In the genomic region with DNA sequence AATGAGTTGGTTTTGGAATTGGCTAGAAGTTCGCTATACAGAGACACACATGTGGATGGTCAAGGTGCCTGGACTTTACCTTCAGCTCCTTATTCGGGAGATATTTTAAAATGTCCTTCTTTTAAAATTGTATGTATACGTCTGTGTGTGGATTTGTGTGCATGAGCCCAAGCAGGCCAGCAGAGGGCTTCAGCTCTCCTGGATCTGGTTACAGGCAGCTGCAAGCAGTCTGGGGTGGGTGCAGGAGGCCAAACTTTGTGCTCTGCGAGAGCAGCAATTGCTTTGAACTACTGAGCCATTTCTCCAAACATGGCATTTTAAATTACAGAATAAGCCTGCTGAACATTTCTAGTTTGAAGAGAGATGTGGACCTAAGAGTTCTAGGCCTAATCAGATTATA, we compare ENCODE assay signal across 12 mouse cellular contexts. TPM values are rescaled to one million over a fixed set of nuclear protein-coding genes. Genes with fewer than 3 reads are reported as not detected.
DNase-seq lines count a peak whose midpoint lies in the region; ATAC-seq and TF ChIP-seq lines count a peak whose summit lies in the region.
"Had no signal": no experiment of that assay in that cellular context is flagged by ENCODE, and none has a peak within 500 bp of the region (broad histone marks: within the 10 kb centered on the region; RNA-seq: fewer than 3 reads in every experiment).

No protein-coding gene starts in this region.

- H3K27ac ChIP-seq in intestine, postnatal 0 days (ENCODE audit: low read depth, low read length) = no peak overlapping the region
- no peak overlapping the region for H3K27ac ChIP-seq in intestine, embryonic 16.5 days (ENCODE audit: low read length)
- no peak overlapping the region for H3K27ac ChIP-seq in thymus, adult 2 months (ENCODE audit: control insufficient read depth, insufficient read depth, low read length)
- H3K27ac ChIP-seq: liver, embryonic 13.5 days; neural tube, embryonic 12.5 days had no signal

- DNase-seq in thymus, adult 2 months = peak; percentile 4
- no peak for DNase-seq in thymus, postnatal 25 days
- peak; percentile 54 for DNase-seq in embryo, embryonic 11 days
- DNase-seq in thymus, postnatal 4 days = peak; percentile 42
- no peak for DNase-seq in natural killer cell, adult 2 months (ENCODE audit: low spot score in 2 of 2)
- no peak for DNase-seq in spleen, postnatal 14 days (ENCODE audit: low spot score in 2 of 2)
- DNase-seq: kidney, adult 8-10 months; liver, embryonic 13.5 days had no signal

- H3K4me2 ChIP-seq in intestine, postnatal 0 days (replicated peaks; ENCODE audit: low read depth) = no peak overlapping the region
- no peak overlapping the region for H3K4me2 ChIP-seq in intestine, embryonic 16.5 days (ENCODE audit: low read depth, low read length)
- H3K4me2 ChIP-seq: liver, embryonic 13.5 days; neural tube, embryonic 12.5 days had no signal

- no peak overlapping the region for H3K4me3 ChIP-seq in intestine, postnatal 0 days (ENCODE audit: low read depth, low read length)
- H3K4me3 ChIP-seq in intestine, embryonic 16.5 days (ENCODE audit: low read length) = no peak overlapping the region
- H3K4me3 ChIP-seq in thymus, adult 2 months (ENCODE audit: control insufficient read depth, insufficient read depth, low read length) = no peak overlapping the region
- H3K4me3 ChIP-seq: liver, embryonic 13.5 days; neural tube, embryonic 12.5 days had no signal

- H3K9ac ChIP-seq in intestine, postnatal 0 days (ENCODE audit: low read depth, low read length) = no peak overlapping the region
- no peak overlapping the region for H3K9ac ChIP-seq in intestine, embryonic 16.5 days (ENCODE audit: low read depth, low read length)
- H3K9ac ChIP-seq: liver, embryonic 13.5 days; neural tube, embryonic 12.5 days had no signal

- ATAC-seq in intestine, postnatal 0 days = no peak
- ATAC-seq in intestine, embryonic 16.5 days = no peak
- ATAC-seq: activated CD4-positive, CD25-positive, alpha-beta regulatory T cell, adult 4 months had no signal

- no peaks in the 10 kb centered on the region for H3K36me3 ChIP-seq in intestine, postnatal 0 days (ENCODE audit: control insufficient read depth, insufficient read depth)
- no peaks in the 10 kb centered on the region for H3K36me3 ChIP-seq in intestine, embryonic 16.5 days (ENCODE audit: control insufficient read depth, insufficient read depth, low read length)
- H3K36me3 ChIP-seq in thymus, adult 2 months (ENCODE audit: control insufficient read depth, insufficient read depth, low read length) = no peaks in the 10 kb centered on the region
- H3K36me3 ChIP-seq: liver, embryonic 13.5 days; neural tube, embryonic 12.5 days had no signal

- TF ChIP-seq POLR2A in thymus, adult 2 months (IDR thresholded peaks at IDR 0.05; ENCODE audit: control insufficient read depth, extremely low read depth, insufficient read depth, low read length, poor library complexity) = no peak

- H3K4me1 ChIP-seq in intestine, postnatal 0 days (replicated peaks; ENCODE audit: control insufficient read depth, insufficient read depth, low read length) = no peaks in the 10 kb centered on the region
- H3K4me1 ChIP-seq in intestine, embryonic 16.5 days (ENCODE audit: control insufficient read depth, insufficient read depth, low read length) = no peaks in the 10 kb centered on the region
- no peaks in the 10 kb centered on the region for H3K4me1 ChIP-seq in thymus, adult 2 months (replicated peaks; ENCODE audit: control insufficient read depth, insufficient read depth, low read length)
- H3K4me1 ChIP-seq: liver, embryonic 13.5 days; neural tube, embryonic 12.5 days had no signal

- peak; percentile 59 for TF ChIP-seq CTCF in intestine, postnatal 0 days (IDR thresholded peaks at IDR 0.05; ENCODE audit: low read depth)
- no peak for TF ChIP-seq CTCF in thymus, adult 2 months (IDR thresholded peaks at IDR 0.05; ENCODE audit: borderline replicate concordance, control insufficient read depth, extremely low read depth, insufficient read depth, low read length, poor library complexity)

- no peaks in the 10 kb centered on the region for H3K9me3 ChIP-seq in intestine, postnatal 0 days (ENCODE audit: control insufficient read depth)
- no peaks in the 10 kb centered on the region for H3K9me3 ChIP-seq in intestine, embryonic 16.5 days (ENCODE audit: control insufficient read depth, low read length)
- H3K9me3 ChIP-seq: liver, embryonic 13.5 days had no signal

- whole genome bisulfite sequencing in intestine, postnatal 0 days = 77% methylated on average over 4 of the region's 4 CpGs
- WGBS in intestine, embryonic 16.5 days = 78% methylated on average over 4 of the region's 4 CpGs
- 78% methylated on average over 4 of the region's 4 CpGs for WGBS in thymus, adult 2 months

- no peaks in the 10 kb centered on the region for H3K27me3 ChIP-seq in intestine, postnatal 0 days (replicated peaks; ENCODE audit: control insufficient read depth, insufficient read depth, low read length)
- no peaks in the 10 kb centered on the region for H3K27me3 ChIP-seq in intestine, embryonic 16.5 days (replicated peaks; ENCODE audit: control insufficient read depth, insufficient read depth, low read length)
- no peaks in the 10 kb centered on the region for H3K27me3 ChIP-seq in thymus, adult 2 months (ENCODE audit: control insufficient read depth, insufficient read depth, low read length)
- H3K27me3 ChIP-seq: liver, embryonic 13.5 days; neural tube, embryonic 12.5 days had no signal

RNA-seq across cellular contexts. Expression of gene Gm10190, which starts 28.1 kb away (rescaled TPM):
- polyA plus RNA-seq in intestine, postnatal 0 days (2015; fragmentation: Nextera tagmentation; extraction: Ambion mirVana) = 0.73 and 1.6 TPM in 2 replicates
- 1.3 TPM in 1 of 2 replicates, not detected in the other for polyA plus RNA-seq in intestine, embryonic 16.5 days (2015; fragmentation: Nextera tagmentation; extraction: Ambion mirVana)
- 1.2 TPM in 1 of 2 replicates, not detected in the other for polyA plus RNA-seq in thymus, adult 2 months (2012; rRNA removed)
- polyA plus RNA-seq: activated CD4-positive, CD25-positive, alpha-beta regulatory T cell, adult 4 months; liver, embryonic 13.5 days had no signal

RNA-seq across cellular contexts. Expression of gene Arhgef33, which starts 38.1 kb away (rescaled TPM):
- 1.3 and 1.5 TPM in 2 replicates for polyA plus RNA-seq in intestine, postnatal 0 days (2015; fragmentation: Nextera tagmentation; extraction: Ambion mirVana)
- polyA plus RNA-seq in intestine, embryonic 16.5 days (2015; fragmentation: Nextera tagmentation; extraction: Ambion mirVana) = 0.33 and 0.94 TPM in 2 replicates
- 0.12 and 0.23 TPM in 2 replicates for polyA plus RNA-seq in thymus, adult 2 months (2012; rRNA removed)

RNA-seq across cellular contexts. Expression of gene Dhx57, which starts 55.0 kb away (rescaled TPM):
- 3.2 and 3.4 TPM in 2 replicates for polyA plus RNA-seq in intestine, postnatal 0 days (2015; fragmentation: Nextera tagmentation; extraction: Ambion mirVana)
- 10.0 and 10.3 TPM in 2 replicates for polyA plus RNA-seq in intestine, embryonic 16.5 days (2015; fragmentation: Nextera tagmentation; extraction: Ambion mirVana)
- 16.6 and 18.9 TPM in 2 replicates for polyA plus RNA-seq in thymus, adult 2 months (2012; rRNA removed)

RNA-seq across cellular contexts. Expression of gene Morn2, which starts 55.3 kb away (rescaled TPM):
- 9.0 and 12.7 TPM in 2 replicates for polyA plus RNA-seq in intestine, postnatal 0 days (2015; fragmentation: Nextera tagmentation; extraction: Ambion mirVana)
- 21.1 and 21.8 TPM in 2 replicates for polyA plus RNA-seq in intestine, embryonic 16.5 days (2015; fragmentation: Nextera tagmentation; extraction: Ambion mirVana)
- polyA plus RNA-seq in thymus, adult 2 months (2012; rRNA removed) = 2.5 and 3.8 TPM in 2 replicates

Comparison
In these comparisons a context has a peak if more than half of its experiments do, and no peak if none do; other contexts are left out.
1. DNase-seq: peak in thymus, adult 2 months (single experiment), embryo, embryonic 11 days (single experiment) and thymus, postnatal 4 days (single experiment); none in thymus, postnatal 25 days (single experiment), natural killer cell, adult 2 months (0 of 2) and spleen, postnatal 14 days (0 of 2).